Mouse (Mus musculus): ENCODE data around the gene Kcnj6. TPM values are rescaled to one million over a fixed set of nuclear protein-coding genes. Genes with fewer than 3 reads are reported as not detected.
A peak's percentile ranks its signal among the peaks of the same experiment; 100 is the strongest.

Kcnj6 gene
- polyA plus RNA-seq, 1 experiment from 2014 or later, result 7.4 TPM

- 71% methylated on average over 7 of the region's 7 CpGs for WGBS
- Histone ChIP-seq H3K9me3 (ENCODE audit: control insufficient read depth, low read length) (no peaks in the 10 kb centered on the region), H3K4me3 (ENCODE audit: low read depth, low read length) (no peak overlapping the region), H3K27ac (ENCODE audit: low read depth, low read length) (no peak overlapping the region), H3K36me3 (ENCODE audit: control insufficient read depth, insufficient read depth, low read length) (no peaks in the 10 kb centered on the region), H3K9ac (replicated peaks; ENCODE audit: low read depth, low read length) (no peak overlapping the region), H3K4me1 (ENCODE audit: control insufficient read depth, insufficient read depth, low read length) (no peaks in the 10 kb centered on the region; the same call in 1 of the 2 replicates), H3K27me3 (ENCODE audit: control insufficient read depth, insufficient read depth, low read length) (no peaks in the 10 kb centered on the region), H3K4me2 (ENCODE audit: low read depth, low read length) (no peak overlapping the region)
- ATAC-seq (ENCODE audit: low read depth), result no peak
Observed at GRCm38 (mm10) chr16:94783696-94784095, 213.8 kb downstream of the Kcnj6 start.

- WGBS, result 55% methylated on average over 24 of the region's 24 CpGs
- no peak overlapping the region for H3K4me3 ChIP-seq (ENCODE audit: low read depth, low read length)
- ATAC-seq (ENCODE audit: low read depth), result no peak
Observed at GRCm38 (mm10) chr16:94782110-94782946, 215.2 kb downstream of the Kcnj6 start.

GRCm38 (mm10) chr16:94773928-94774327 is 223.6 kb downstream of the Kcnj6 start:
- Histone ChIP-seq H3K36me3 (ENCODE audit: control insufficient read depth, insufficient read depth, low read length) (no peaks in the 10 kb centered on the region), H3K27ac (ENCODE audit: low read depth, low read length) (no peak overlapping the region), H3K4me1 (ENCODE audit: control insufficient read depth, insufficient read depth, low read length) (no peaks in the 10 kb centered on the region), H3K4me3 (ENCODE audit: low read depth, low read length) (no peak overlapping the region), H3K4me2 (ENCODE audit: low read depth, low read length) (no peak overlapping the region), H3K9ac (replicated peaks; ENCODE audit: low read depth, low read length) (no peak overlapping the region), H3K9me3 (ENCODE audit: control insufficient read depth, low read length) (no peaks in the 10 kb centered on the region), H3K27me3 (ENCODE audit: control insufficient read depth, insufficient read depth, low read length) (no peaks in the 10 kb centered on the region)
- no peak for ATAC-seq (ENCODE audit: low read depth)
- 87% methylated on average over 5 of the region's 5 CpGs for WGBS

More at GRCm38 (mm10) chr16:94782110-94782946, 215.2 kb downstream of the Kcnj6 start:
- Histone ChIP-seq H3K27ac (ENCODE audit: low read depth, low read length) (no peak overlapping the region), H3K9ac (replicated peaks; ENCODE audit: low read depth, low read length) (no peak overlapping the region), H3K4me1 (ENCODE audit: control insufficient read depth, insufficient read depth, low read length) (no peaks in the 10 kb centered on the region; the same call in 1 of the 2 replicates), H3K36me3 (ENCODE audit: control insufficient read depth, insufficient read depth, low read length) (no peaks in the 10 kb centered on the region), H3K4me2 (ENCODE audit: low read depth, low read length) (peak overlapping the region; percentile 27), H3K9me3 (ENCODE audit: control insufficient read depth, low read length) (no peaks in the 10 kb centered on the region), H3K27me3 (ENCODE audit: control insufficient read depth, insufficient read depth, low read length) (no peaks in the 10 kb centered on the region)

- Histone ChIP-seq H3K4me1 (ENCODE audit: control insufficient read depth, insufficient read depth, low read length) (peaks cover 3% of the 10 kb centered on the region; the same call in 1 of the 2 replicates), H3K27ac (ENCODE audit: low read depth, low read length) (no peak overlapping the region), H3K4me2 (ENCODE audit: low read depth, low read length) (no peak overlapping the region), H3K27me3 (ENCODE audit: control insufficient read depth, insufficient read depth, low read length) (no peaks in the 10 kb centered on the region), H3K4me3 (ENCODE audit: low read depth, low read length) (no peak overlapping the region), H3K9me3 (ENCODE audit: control insufficient read depth, low read length) (no peaks in the 10 kb centered on the region), H3K36me3 (ENCODE audit: control insufficient read depth, insufficient read depth, low read length) (no peaks in the 10 kb centered on the region), H3K9ac (replicated peaks; ENCODE audit: low read depth, low read length) (no peak overlapping the region)
- 83% methylated on average over 6 of the region's 6 CpGs for WGBS
- no peak for ATAC-seq (ENCODE audit: low read depth)
Observed at GRCm38 (mm10) chr16:94767606-94768005, 229.9 kb downstream of the Kcnj6 start.

- H3K4me2 ChIP-seq (ENCODE audit: low read depth, low read length), result 0 out of 2 replicates have a peak overlapping the region, but pooled peaks have one; percentile 14
- no peak overlapping the region for H3K9ac ChIP-seq (replicated peaks; ENCODE audit: low read depth, low read length)
- peaks cover 3% of the 10 kb centered on the region; the same call in 1 of the 2 replicates for H3K4me1 ChIP-seq (ENCODE audit: control insufficient read depth, insufficient read depth, low read length)
- no peak overlapping the region for H3K4me3 ChIP-seq (ENCODE audit: low read depth, low read length)
- H3K9me3 ChIP-seq (ENCODE audit: control insufficient read depth, low read length), result no peaks in the 10 kb centered on the region
- H3K36me3 ChIP-seq (ENCODE audit: control insufficient read depth, insufficient read depth, low read length), result no peaks in the 10 kb centered on the region
- no peaks in the 10 kb centered on the region for H3K27me3 ChIP-seq (ENCODE audit: control insufficient read depth, insufficient read depth, low read length)
- 31% methylated on average over 8 of the region's 8 CpGs for WGBS
- 0 out of 2 replicates have a peak, but pooled peaks have one; percentile 24 for ATAC-seq (ENCODE audit: low read depth)
- no peak overlapping the region for H3K27ac ChIP-seq (ENCODE audit: low read depth, low read length)
Observed at GRCm38 (mm10) chr16:94765129-94765528, 232.4 kb downstream of the Kcnj6 start.

- H3K4me2 ChIP-seq (ENCODE audit: low read depth, low read length), result no peak overlapping the region
- no peak for ATAC-seq (ENCODE audit: low read depth)
- H3K9me3 ChIP-seq (ENCODE audit: control insufficient read depth, low read length), result no peaks in the 10 kb centered on the region
- H3K9ac ChIP-seq (replicated peaks; ENCODE audit: low read depth, low read length), result no peak overlapping the region
- H3K4me3 ChIP-seq (ENCODE audit: low read depth, low read length), result no peak overlapping the region
- no peaks in the 10 kb centered on the region for H3K27me3 ChIP-seq (ENCODE audit: control insufficient read depth, insufficient read depth, low read length)
- H3K36me3 ChIP-seq (ENCODE audit: control insufficient read depth, insufficient read depth, low read length), result no peaks in the 10 kb centered on the region
- peaks cover 3% of the 10 kb centered on the region; the same call in 1 of the 2 replicates for H3K4me1 ChIP-seq (ENCODE audit: control insufficient read depth, insufficient read depth, low read length)
- 47% methylated on average over 8 of the region's 11 CpGs for WGBS
- no peak overlapping the region for H3K27ac ChIP-seq (ENCODE audit: low read depth, low read length)
Observed at GRCm38 (mm10) chr16:94760732-94761131, 236.8 kb downstream of the Kcnj6 start.

- ATAC-seq (ENCODE audit: low read depth), result no peak
Observed at GRCm38 (mm10) chr16:94759761-94760160, 237.7 kb downstream of the Kcnj6 start.

GRCm38 (mm10) chr16:94758606-94759005 is 238.9 kb downstream of the Kcnj6 start:
- 44% methylated on average over 3 of the region's 3 CpGs for WGBS
- Histone ChIP-seq H3K27ac (ENCODE audit: low read depth, low read length) (no peak overlapping the region), H3K4me2 (ENCODE audit: low read depth, low read length) (no peak overlapping the region), H3K4me1 (ENCODE audit: control insufficient read depth, insufficient read depth, low read length) (0 out of 2 replicates have a peak, but pooled peaks cover under 1% of the 10 kb centered on the region), H3K36me3 (ENCODE audit: control insufficient read depth, insufficient read depth, low read length) (no peaks in the 10 kb centered on the region), H3K4me3 (ENCODE audit: low read depth, low read length) (no peak overlapping the region), H3K9me3 (ENCODE audit: control insufficient read depth, low read length) (no peaks in the 10 kb centered on the region), H3K27me3 (ENCODE audit: control insufficient read depth, insufficient read depth, low read length) (no peaks in the 10 kb centered on the region), H3K9ac (replicated peaks; ENCODE audit: low read depth, low read length) (no peak overlapping the region)
- ATAC-seq (ENCODE audit: low read depth), result no peak

More at GRCm38 (mm10) chr16:94759761-94760160, 237.7 kb downstream of the Kcnj6 start:
- Histone ChIP-seq H3K27ac (ENCODE audit: low read depth, low read length) (no peak overlapping the region), H3K9me3 (ENCODE audit: control insufficient read depth, low read length) (no peaks in the 10 kb centered on the region), H3K4me1 (ENCODE audit: control insufficient read depth, insufficient read depth, low read length) (no peaks in the 10 kb centered on the region), H3K4me3 (ENCODE audit: low read depth, low read length) (no peak overlapping the region), H3K4me2 (ENCODE audit: low read depth, low read length) (no peak overlapping the region), H3K9ac (replicated peaks; ENCODE audit: low read depth, low read length) (no peak overlapping the region), H3K36me3 (ENCODE audit: control insufficient read depth, insufficient read depth, low read length) (no peaks in the 10 kb centered on the region), H3K27me3 (ENCODE audit: control insufficient read depth, insufficient read depth, low read length) (no peaks in the 10 kb centered on the region)
- WGBS, result 63% methylated on average over 5 of the region's 5 CpGs

GRCm38 (mm10) chr16:94756352-94756751 is 241.1 kb downstream of the Kcnj6 start:
- no peak overlapping the region for H3K27ac ChIP-seq (ENCODE audit: low read depth, low read length)
- 0 out of 2 replicates have a peak, but pooled peaks cover 3% of the 10 kb centered on the region for H3K4me1 ChIP-seq (ENCODE audit: control insufficient read depth, insufficient read depth, low read length)
- WGBS, result 78% methylated on average over 6 of the region's 6 CpGs
- no peaks in the 10 kb centered on the region for H3K9me3 ChIP-seq (ENCODE audit: control insufficient read depth, low read length)
- no peak overlapping the region for H3K4me3 ChIP-seq (ENCODE audit: low read depth, low read length)
- H3K9ac ChIP-seq (replicated peaks; ENCODE audit: low read depth, low read length), result no peak overlapping the region
- no peaks in the 10 kb centered on the region for H3K27me3 ChIP-seq (ENCODE audit: control insufficient read depth, insufficient read depth, low read length)
- no peak overlapping the region for H3K4me2 ChIP-seq (ENCODE audit: low read depth, low read length)
- no peak for ATAC-seq (ENCODE audit: low read depth)
- no peaks in the 10 kb centered on the region for H3K36me3 ChIP-seq (ENCODE audit: control insufficient read depth, insufficient read depth, low read length)
